Mouse (Mus musculus) hindbrain, embryonic 11.5 days (tissue): ENCODE data around the gene Ccr5. TPM values are rescaled to one million over a fixed set of nuclear protein-coding genes. Genes with fewer than 3 reads are reported as not detected.
"Not testable (repeated sequence)": the region's sequence is repeated elsewhere in the genome, so short reads cannot be mapped to it uniquely, and the experiment has no call there.

Experiments used
- ATAC-seq: fragments of 200-750 bp; cut with Nextera tagmentation; 2 replicates; pipeline ENCODE4 v1.8.0; 2017; ENCODE audit warnings: mild to moderate bottlenecking, moderate TSS enrichment, moderate library complexity; ENCODE audit not compliant: low FRiP score
- DNase-seq: peaks from one replicate; pipeline ENCODE4 v3.0.0-alpha.2; 2015; ENCODE audit warnings: low spot score
- H3K27ac ChIP-seq: fragments of 300-500 bp; sonication (generic); 2 replicates; pipeline ENCODE4 v1.5.1; 2014; ENCODE audit warnings: mild to moderate bottlenecking, low read depth, low read length
- H3K27me3 ChIP-seq: fragments of 300-500 bp; sonication (generic); 2 replicates; pipeline ENCODE4 v1.6.1; 2014; ENCODE audit warnings: mild to moderate bottlenecking, low read length, moderate library complexity, mixed read lengths; ENCODE audit not compliant: control insufficient read depth, insufficient read depth
- H3K36me3 ChIP-seq: fragments of 300-500 bp; sonication (generic); 2 replicates; pipeline ENCODE4 v1.6.1; 2014; ENCODE audit warnings: mild to moderate bottlenecking, low read length, moderate library complexity, mixed read lengths; ENCODE audit not compliant: control insufficient read depth, insufficient read depth
- H3K4me1 ChIP-seq: fragments of 300-500 bp; sonication (generic); replicated peaks from 2 replicates; pipeline ENCODE4 v1.6.1; 2014; ENCODE audit warnings: low read length, mixed read lengths; ENCODE audit not compliant: control insufficient read depth, insufficient read depth
- H3K4me2 ChIP-seq: fragments of 300-500 bp; sonication (generic); replicated peaks from 2 replicates; pipeline ENCODE4 v1.6.1; 2014; ENCODE audit warnings: mild to moderate bottlenecking, low read depth, low read length
- H3K4me3 ChIP-seq: fragments of 300-500 bp; sonication (generic); 2 replicates; pipeline ENCODE4 v1.5.1; 2014; ENCODE audit warnings: low read depth, low read length
- H3K9ac ChIP-seq: fragments of 300-500 bp; sonication (generic); 2 replicates; pipeline ENCODE4 v1.6.1; 2014; ENCODE audit warnings: low read depth, low read length
- H3K9me3 ChIP-seq: fragments of 300-500 bp; sonication (generic); 2 replicates; pipeline ENCODE4 v1.6.1; 2016; ENCODE audit warnings: low read length; ENCODE audit not compliant: control insufficient read depth
- WGBS: fragments of 180-500 bp; shearing (Covaris S2); extraction: QIAGEN DNeasy Blood & Tissue Kit; methylation state at CpG from one replicate; pipeline ENCODE4 v1.1.7; 2014; 5-methylcytosine and 5-hydroxymethylcytosine counted together
- polyA plus RNA-seq: library from polyadenylated mRNA; unstranded; fragments of >200 nt; fragmentation: Nextera tagmentation; extraction: Ambion mirVana; gene quantifications from 2 replicates; pipeline ENCODE4 v1.2.1, GENCODE M21; 2014

The Ccr5 gene
- polyA plus RNA-seq, 1 experiment from 2014 or later = 0.15 TPM

DNA sequence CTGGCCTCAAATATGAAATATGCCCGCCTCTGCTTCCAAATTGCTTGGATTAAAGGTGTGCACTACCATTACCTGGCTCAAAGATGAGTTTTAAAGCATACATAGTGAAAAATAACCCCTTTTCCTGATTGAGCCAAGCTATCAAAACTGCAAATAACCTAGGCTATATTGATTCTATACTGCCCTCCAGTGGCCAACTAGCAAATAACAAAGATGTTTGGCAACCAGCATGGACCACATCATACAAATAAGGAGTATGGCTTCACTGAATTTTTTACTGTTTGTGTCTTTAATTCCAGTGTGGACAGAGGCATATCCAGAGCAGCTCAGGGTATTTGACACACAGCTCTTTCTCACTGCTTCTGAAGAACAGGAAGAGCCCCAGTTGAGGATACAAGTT, 7.0 kb downstream of the Ccr5 start:
- 0% methylated on average over 1 of the region's 1 CpGs for WGBS
- H3K9ac ChIP-seq = no peak overlapping the region
- no peak overlapping the region for H3K4me3 ChIP-seq
- H3K4me1 ChIP-seq = no peaks in the 10 kb centered on the region
- no peak overlapping the region for H3K27ac ChIP-seq
- no peak overlapping the region for H3K4me2 ChIP-seq
- ATAC-seq (no peak), DNase-seq (peak; percentile 74)
- H3K27me3 ChIP-seq = no peaks in the 10 kb centered on the region
- H3K9me3 ChIP-seq = no peaks in the 10 kb centered on the region
- no peaks in the 10 kb centered on the region for H3K36me3 ChIP-seq

DNA sequence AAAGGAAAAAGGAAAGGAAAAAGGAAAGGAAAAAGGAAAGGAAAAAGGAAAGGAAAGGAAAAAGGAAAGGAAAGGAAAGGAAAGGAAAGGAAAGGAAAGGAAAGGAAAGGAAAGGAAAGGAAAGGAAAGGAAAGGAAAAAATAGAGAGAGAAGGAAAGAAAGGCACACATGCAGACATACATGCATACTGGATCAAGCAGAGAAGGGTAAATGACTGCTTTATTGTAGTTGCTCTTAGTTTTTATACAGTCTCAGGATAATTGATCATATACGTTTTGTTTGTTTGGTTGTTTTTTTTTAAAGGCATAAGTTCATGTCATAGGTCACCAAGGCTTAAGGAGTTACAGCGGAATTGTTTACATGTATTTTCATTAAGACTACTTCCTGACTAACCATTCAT, 11.6 kb downstream of the Ccr5 start:
- not testable (repeated sequence) for H3K4me3 ChIP-seq, H3K9ac ChIP-seq, H3K4me1 ChIP-seq, H3K27me3 ChIP-seq, H3K27ac ChIP-seq, ATAC-seq, DNase-seq, H3K4me2 ChIP-seq, H3K36me3 ChIP-seq, H3K9me3 ChIP-seq
- 90% methylated on average over 2 of the region's 2 CpGs for whole genome bisulfite sequencing

DNA sequence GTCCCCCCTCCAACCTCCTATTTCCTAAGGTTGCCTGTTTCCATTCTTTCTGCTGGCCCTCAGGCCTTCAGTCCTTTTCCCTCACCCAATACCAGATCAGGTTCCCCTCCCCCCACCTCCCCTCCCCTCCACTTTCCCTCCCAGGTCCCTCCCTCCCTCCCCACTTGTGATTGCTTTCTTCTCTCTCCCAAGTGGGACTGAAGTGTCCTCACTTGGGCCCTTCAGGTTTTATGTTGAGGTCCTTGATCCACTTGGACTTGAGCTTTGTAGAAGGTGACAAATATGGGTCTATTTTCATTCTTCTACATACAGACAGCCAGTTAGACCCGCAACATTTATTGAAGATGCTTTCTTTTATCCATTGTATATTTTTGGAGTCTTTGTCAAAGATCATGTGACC, 13.6 kb downstream of the Ccr5 start:
- not testable (repeated sequence) for DNase-seq, H3K36me3 ChIP-seq, H3K9ac ChIP-seq, H3K4me1 ChIP-seq, H3K27me3 ChIP-seq, H3K4me2 ChIP-seq, H3K9me3 ChIP-seq, H3K27ac ChIP-seq, ATAC-seq, H3K4me3 ChIP-seq
- WGBS = 88% methylated on average over 1 of the region's 1 CpGs

DNA sequence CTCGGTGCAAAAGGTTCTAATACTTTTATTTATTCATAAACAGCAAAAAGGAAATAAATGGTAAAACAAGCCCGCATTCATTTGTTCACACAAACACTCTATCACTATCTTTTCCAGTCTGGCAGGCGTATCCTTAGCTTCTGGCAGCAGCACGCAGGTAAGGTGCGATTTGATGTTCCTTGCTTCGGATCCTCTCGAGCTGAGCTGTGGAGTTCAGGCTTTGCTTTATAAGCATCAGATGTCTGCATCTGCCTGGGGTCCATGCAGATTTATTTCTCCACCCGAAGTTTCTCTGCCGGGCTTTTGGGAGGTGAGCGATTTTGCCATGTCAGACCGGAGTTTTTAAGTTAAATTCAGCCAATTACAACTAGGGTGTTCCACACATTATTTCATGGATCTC, 16.3 kb downstream of the Ccr5 start:
- Histone ChIP-seq H3K9me3 (no peaks in the 10 kb centered on the region), H3K4me3 (no peak overlapping the region), H3K27me3 (no peaks in the 10 kb centered on the region), H3K36me3 (no peaks in the 10 kb centered on the region), H3K27ac (no peak overlapping the region), H3K4me1 (no peaks in the 10 kb centered on the region), H3K9ac (no peak overlapping the region), H3K4me2 (no peak overlapping the region)
- ATAC-seq = no peak
- DNase-seq = no peak
- 76% methylated on average over 11 of the region's 11 CpGs for WGBS

DNA sequence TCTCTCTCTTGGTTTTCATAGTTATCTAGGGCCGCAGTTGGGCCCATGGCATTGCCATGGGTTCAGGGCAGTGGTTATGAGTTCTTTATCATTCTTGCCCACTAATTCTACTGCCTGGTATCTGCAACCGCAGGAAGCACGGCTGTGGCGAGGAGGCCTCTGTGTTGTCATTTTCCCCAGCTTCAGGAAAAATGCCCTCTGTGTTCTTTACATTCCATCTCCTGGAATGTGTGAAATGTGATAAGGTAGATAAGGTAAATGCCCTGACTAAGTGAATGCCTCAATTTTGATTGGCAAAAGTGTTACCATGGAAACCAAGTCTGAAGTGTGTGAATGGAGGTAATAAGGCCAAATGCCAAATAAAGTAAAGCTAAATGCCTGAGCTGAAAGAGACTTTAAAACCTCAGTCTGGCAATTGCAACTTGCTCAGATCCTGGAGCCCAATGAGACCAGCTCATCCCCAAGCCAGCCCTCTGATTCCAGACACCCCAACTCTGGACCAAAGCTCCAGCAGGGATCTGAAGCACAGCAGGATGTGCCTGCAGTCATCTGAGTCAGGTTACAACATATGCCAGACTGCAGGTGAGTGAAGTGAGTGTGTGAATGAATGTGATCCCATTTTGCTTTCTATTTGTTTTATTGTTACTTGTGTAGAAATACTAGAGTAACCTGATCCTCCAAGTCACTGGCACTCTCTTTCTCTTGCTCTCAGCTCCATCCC, 16.9 kb downstream of the Ccr5 start:
- Histone ChIP-seq H3K36me3 (no peaks in the 10 kb centered on the region), H3K9me3 (no peaks in the 10 kb centered on the region), H3K4me1 (no peaks in the 10 kb centered on the region), H3K4me2 (no peak overlapping the region), H3K27me3 (no peaks in the 10 kb centered on the region), H3K9ac (no peak overlapping the region), H3K27ac (no peak overlapping the region), H3K4me3 (no peak overlapping the region)
- ATAC-seq (no peak), DNase-seq (no peak)
- 63% methylated on average over 4 of the region's 4 CpGs for WGBS

DNA sequence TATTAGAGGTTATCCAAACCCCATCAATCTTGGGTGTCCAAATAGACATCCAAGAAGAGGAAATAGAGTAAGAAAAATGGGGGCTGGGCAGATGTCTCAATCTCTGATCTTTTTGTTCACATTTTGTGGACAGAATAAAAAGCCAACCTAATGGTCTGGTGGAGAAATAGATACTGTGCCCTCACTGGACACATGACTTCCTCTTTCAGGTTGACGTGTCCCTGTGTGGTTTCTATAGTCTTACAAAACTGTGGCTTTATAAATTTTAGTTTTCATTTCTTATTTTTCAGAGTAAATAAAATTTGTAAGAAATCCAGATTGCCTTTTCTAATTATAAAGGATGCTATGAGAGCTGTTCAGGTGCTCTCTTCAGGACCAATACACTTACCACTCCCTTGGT, 22.3 kb downstream of the Ccr5 start:
- ATAC-seq = no peak

DNA sequence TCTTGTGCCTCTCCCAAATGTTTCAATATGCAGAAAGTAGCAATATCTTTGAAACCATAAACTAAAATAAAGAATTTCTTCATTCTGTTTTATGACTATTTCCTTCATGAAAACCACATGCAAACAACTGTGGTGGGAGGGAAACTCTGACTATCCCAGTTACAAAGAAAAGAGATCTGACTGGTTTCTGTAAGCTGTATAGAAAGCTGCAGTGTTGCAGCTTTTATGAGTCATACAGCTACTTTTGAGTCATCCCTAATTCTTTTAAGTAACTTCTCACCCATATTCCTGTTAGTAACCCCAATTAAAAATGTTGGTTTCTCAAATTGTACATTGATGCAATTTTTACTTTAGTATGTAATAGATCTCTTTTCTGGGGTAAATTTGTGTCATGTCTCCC, 25.0 kb downstream of the Ccr5 start:
- no peaks in the 10 kb centered on the region for H3K27me3 ChIP-seq
- no peaks in the 10 kb centered on the region for H3K36me3 ChIP-seq
- no peak for ATAC-seq
- H3K4me2 ChIP-seq = no peak overlapping the region
- DNase-seq = no peak
- H3K9me3 ChIP-seq = no peaks in the 10 kb centered on the region
- H3K4me3 ChIP-seq = no peak overlapping the region
- H3K4me1 ChIP-seq = no peaks in the 10 kb centered on the region
- H3K9ac ChIP-seq = no peak overlapping the region
- no peak overlapping the region for H3K27ac ChIP-seq

More for the DNA sequence above, 22.3 kb downstream of the Ccr5 start:
- 88% methylated on average over 1 of the region's 1 CpGs for WGBS
- H3K4me2 ChIP-seq = no peak overlapping the region
- DNase-seq = no peak
- H3K9ac ChIP-seq = no peak overlapping the region
- no peaks in the 10 kb centered on the region for H3K4me1 ChIP-seq
- no peaks in the 10 kb centered on the region for H3K9me3 ChIP-seq
- no peak overlapping the region for H3K4me3 ChIP-seq
- H3K27ac ChIP-seq = no peak overlapping the region
- no peaks in the 10 kb centered on the region for H3K27me3 ChIP-seq
- no peaks in the 10 kb centered on the region for H3K36me3 ChIP-seq

Other genes starting within 250 kb of the Ccr5 start
- 0.70 and 1.3 TPM in 2 replicates for gene Ccr1, start 152.9 kb upstream of the Ccr5 start, polyA plus RNA-seq
- gene Ccr1l1, start 143.1 kb upstream of the Ccr5 start, polyA plus RNA-seq = not detected in 2 replicates
- 0.14 TPM in 1 of 2 replicates, not detected in the other for gene Ccr3, start 99.6 kb upstream of the Ccr5 start, polyA plus RNA-seq
- gene Ccr2, start 19.6 kb upstream of the Ccr5 start, polyA plus RNA-seq = 0.47 and 0.66 TPM in 2 replicates
- gene 2010315B03Rik, start 191.2 kb downstream of the Ccr5 start, polyA plus RNA-seq = 4.8 and 7.8 TPM in 2 replicates